Mouse (Mus musculus): ENCODE measurements around the gene Sbno2. TPM values are rescaled to one million over a fixed set of nuclear protein-coding genes. Genes with fewer than 3 reads are reported as not detected.

Sbno2 gene
- total RNA-seq, 2 experiments from 2014 or later, result 24.5 to 42.4 TPM

DNA sequence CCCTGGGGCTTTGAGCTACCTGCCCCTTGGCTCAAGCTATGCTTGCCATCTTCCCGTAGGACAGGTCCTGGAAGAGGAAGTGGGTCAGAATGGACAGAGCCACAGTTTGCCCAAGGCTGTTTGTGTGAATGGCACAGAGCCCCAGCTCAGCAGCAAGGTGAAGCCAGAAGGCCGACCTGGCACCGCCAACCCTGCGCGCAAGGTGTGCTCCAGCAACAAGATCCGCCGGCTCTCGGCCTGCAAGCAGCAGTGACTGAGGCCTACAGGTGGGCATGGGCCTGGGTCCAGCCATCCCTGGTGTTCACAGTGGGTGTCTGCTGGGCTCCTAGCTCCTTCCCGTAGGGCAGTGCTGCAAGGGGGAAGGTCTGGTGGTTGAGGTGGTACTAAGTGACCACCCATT, 24.5 kb upstream of the Sbno2 start:
- ATAC-seq (replicated peaks; ENCODE audit: poor library complexity, severe bottlenecking), result no peak

DNA sequence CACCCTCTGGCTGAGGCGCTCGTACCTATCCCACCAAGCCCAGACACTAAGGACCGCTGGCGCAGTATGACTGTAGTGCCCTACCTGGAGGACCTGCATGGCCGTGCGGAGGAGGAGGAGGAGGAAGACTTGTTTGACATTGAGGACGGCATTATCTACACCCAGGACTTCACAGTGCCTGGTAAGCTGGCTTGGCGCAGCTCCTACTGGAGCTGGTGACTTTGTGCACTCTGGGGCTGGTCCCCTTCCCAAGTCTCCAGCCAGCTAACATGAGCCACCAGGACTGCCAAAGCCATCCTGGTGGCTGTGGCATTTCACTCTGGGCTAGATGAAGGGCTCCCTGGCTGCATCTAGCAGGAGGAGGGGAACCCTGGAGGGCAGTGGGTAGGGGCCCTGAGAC, 22.5 kb upstream of the Sbno2 start:
- ATAC-seq (replicated peaks; ENCODE audit: poor library complexity, severe bottlenecking), result no peak

GRCm38 (mm10) chr10:80123932-80124562, 18.7 kb upstream of the Sbno2 start:
- ATAC-seq (replicated peaks; ENCODE audit: poor library complexity, severe bottlenecking), result no peak

DNA sequence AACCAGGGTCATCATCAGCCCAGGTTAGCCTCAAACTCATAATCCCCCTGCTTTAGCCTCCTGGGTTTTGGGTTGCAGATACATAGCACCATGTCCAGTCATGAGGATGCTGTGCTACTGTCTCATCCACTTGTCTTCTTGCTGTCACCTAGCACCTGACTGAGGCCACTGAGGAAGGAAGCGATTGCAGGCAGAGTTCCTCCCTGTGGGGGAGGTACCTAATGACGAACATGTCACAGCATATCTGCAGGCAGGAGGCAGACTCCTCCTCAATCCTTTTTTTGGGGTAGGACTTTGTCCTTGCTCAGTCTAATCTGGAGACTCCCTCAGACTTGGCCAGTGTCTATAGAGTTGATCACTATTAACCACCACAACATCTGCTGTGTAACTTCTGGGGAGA, 16.3 kb upstream of the Sbno2 start:
- ATAC-seq (replicated peaks; ENCODE audit: poor library complexity, severe bottlenecking), result peak; percentile 35

- no peak for ATAC-seq (replicated peaks; ENCODE audit: poor library complexity, severe bottlenecking)
Observed at GRCm38 (mm10) chr10:80120146-80120545, 14.8 kb upstream of the Sbno2 start.

DNA sequence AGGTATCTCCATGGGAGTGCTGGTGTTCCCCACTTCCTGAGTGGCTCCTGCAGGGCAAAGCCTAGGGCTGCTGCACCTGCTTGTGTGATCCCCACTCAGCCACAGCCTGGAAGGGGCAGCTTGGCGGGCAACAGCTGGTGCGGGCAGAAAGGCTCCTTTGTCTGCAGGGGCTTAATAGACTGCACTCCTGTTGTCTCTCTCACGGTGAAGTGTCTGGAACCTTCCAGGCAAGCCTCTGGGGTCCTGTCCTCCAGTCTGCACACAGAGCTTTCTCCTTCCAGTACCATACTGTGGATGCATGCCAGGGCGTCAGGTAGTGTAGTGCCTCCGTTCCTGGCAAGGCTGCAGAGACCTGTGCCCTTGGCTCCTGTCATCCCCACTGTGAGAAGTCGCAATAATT, 13.2 kb upstream of the Sbno2 start:
- no peak for ATAC-seq (replicated peaks; ENCODE audit: poor library complexity, severe bottlenecking)

- ATAC-seq (replicated peaks; ENCODE audit: poor library complexity, severe bottlenecking), result no peak
Observed at GRCm38 (mm10) chr10:80117736-80118135, 12.4 kb upstream of the Sbno2 start.

DNA sequence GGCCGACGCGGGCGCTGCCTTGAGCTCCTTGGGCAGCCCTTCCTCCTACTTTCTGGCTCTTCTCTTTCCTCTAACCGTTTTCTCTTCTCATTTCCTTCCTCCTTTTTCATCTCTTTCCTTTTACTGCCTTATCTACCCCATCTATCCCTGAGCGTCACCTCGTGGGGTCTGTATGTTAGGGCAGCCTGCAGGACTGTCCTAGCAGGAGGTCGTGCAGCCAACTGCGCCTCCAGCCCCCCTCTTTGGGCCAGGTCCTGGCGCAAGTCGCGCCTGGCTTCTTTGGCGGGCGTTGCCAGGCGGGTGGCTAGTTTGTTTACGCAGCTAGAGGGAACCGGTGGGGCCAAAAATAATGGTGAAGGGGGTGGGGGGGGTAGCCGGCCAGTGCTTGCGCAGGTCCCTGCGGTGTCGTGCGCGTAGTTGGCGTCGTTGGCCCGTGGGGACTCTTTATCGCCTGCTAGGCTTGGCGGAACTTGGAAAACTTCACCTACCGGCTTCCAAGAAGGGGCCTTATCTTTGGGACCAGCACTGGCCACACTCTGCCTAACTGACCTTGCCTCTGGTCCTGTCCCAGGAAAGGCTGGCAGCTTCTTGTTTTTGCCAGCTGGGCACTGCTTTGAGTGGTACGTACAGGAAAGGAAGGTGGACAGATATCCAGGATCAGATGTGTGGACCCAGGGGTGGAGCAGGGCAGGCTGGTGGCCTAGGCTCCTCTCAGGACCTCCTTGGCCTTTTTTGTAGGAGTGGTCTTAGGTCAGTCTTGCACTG, 11.7 kb upstream of the Sbno2 start:
- peak; percentile 15; the same call in 1 of the 2 replicates for ATAC-seq (replicated peaks; ENCODE audit: poor library complexity, severe bottlenecking)

DNA sequence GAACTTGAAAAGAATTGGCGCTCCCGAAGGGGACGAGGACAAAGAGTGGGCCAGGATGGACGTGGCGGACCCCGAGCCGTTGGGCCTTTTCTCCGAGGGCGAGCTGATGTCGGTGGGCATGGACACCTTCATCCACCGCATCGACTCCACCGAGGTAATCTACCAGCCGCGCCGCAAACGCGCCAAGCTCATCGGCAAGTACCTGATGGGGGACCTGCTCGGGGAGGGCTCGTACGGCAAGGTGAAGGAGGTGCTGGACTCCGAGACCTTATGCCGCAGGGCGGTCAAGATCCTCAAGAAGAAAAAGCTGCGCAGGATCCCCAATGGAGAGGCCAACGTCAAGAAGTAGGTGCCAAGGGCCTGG, 11.2 kb upstream of the Sbno2 start:
- no peak for ATAC-seq (replicated peaks; ENCODE audit: poor library complexity, severe bottlenecking)

DNA sequence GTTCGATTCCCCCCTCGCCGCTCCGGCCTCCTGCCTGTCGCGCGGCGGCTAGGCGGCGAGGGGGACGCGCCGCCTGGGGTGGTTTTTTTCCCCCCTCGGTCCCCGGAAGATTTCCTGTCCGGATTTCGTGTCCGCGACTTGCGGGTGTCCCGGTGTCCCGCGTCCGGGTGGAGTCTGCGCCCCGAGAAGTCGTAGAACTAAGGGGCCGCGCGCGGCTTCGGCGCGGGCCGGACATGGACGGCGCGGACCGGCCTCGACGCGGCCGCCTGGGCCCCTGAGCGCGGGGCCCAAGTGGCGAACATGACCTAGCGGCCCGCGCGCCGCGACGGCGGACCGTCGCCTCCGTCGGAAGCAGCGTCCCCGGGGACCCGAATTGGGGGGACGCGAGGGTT, 10.6 kb upstream of the Sbno2 start:
- no peak for ATAC-seq (replicated peaks; ENCODE audit: poor library complexity, severe bottlenecking)

DNA sequence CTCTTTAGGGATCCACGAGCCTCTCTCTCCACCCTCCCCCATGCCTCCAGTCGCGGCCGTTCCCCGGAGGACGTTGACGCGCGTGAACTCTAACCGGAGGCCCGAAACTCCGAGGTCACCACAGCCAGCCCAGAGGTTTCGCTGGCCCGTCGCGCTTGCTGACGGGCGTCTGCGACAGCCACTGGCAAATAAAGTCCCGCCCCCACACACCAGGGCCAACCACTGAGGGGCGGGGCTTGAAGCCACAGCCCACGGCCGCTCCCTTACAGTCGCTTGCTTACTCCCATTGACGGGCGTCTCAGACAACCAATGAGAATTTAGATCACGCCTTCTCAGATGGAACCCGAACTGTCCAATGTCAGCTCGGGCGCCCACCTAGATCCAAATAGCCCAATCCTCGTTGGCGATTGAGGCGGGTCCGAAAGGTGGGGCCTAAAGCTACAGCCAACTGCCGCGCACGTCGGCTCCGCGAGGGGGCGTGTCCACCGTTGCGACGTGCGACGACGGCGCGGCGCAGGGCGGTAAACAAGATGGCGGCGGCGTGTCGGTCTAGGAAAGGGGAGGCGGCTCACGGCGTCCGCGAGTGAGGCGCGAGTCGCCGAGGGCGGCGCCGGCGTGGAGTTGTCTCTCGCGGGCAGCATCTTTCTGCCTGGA, 10.0 kb upstream of the Sbno2 start, which contains the start of gene Stk11:
TSS of gene Stk11 (plus strand) at position 514 of the 654 bp plus-strand sequence.
- ATAC-seq (replicated peaks; ENCODE audit: poor library complexity, severe bottlenecking), result peak; percentile 83

DNA sequence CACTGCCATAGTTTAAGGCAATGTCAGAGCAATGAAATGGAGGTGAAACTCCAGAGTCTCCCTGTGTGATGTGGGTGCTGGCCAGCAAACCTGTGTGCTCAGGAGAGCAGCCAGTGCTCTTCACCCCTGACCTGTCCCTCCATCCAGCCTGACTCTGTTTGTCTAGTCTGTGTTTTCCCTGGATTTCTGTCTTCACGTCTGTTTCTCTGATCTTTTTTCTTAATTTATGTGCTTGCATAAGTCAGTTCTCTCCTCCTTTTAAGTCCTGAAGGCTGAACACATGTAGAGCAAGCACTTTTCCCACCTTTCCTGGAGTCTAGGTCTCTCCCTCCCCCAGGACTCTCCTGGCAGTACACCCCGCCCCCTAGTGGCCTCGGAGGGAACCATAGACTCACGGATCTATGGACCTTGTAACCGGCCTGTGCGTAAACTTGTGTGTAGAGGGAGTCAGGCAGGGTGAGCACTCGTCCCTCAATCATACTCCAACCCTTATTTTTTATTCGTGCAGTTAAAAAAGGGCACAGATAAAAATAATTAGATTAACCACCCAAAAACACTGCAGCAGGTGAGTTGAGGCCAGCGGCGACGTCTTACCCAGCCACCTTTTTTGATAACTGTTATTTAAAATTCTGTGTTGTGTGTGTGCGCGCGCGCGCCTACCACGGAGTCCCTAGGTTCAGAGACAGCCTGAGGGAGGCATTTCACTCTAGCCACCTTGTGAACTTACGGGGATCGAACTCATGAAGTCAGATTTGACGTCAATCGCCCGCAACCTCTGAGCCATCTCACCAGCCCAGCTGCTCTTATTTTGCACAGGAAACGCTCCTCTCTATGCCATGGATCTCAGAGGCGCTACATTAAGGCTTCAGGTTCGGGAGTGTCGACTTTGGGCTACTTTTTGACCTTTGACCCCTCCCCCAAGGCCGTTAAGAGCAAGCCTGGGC, 9.2 kb upstream of the Sbno2 start:
- ATAC-seq (replicated peaks; ENCODE audit: poor library complexity, severe bottlenecking), result peak; percentile 51

DNA sequence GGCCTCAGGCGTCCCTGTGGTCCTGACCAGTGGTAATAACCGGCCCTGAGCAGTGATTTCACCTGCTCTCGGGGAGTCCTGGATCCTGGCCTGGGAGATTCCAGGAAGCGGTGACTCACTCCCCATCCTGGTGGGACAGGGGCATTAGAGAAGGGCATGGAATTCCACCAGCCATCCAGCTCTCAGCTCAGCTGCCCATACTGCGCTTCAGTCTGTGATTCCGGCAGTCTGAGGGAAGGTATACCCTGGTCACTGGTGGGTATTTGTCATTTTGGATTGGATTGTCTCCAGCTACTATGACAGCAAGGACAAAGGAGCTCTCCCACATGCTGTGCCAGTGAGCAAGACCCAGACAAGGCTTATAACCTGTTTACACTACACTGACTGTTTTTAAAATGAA, 2.3 kb upstream of the Sbno2 start:
- ATAC-seq (replicated peaks; ENCODE audit: poor library complexity, severe bottlenecking), result no peak

DNA sequence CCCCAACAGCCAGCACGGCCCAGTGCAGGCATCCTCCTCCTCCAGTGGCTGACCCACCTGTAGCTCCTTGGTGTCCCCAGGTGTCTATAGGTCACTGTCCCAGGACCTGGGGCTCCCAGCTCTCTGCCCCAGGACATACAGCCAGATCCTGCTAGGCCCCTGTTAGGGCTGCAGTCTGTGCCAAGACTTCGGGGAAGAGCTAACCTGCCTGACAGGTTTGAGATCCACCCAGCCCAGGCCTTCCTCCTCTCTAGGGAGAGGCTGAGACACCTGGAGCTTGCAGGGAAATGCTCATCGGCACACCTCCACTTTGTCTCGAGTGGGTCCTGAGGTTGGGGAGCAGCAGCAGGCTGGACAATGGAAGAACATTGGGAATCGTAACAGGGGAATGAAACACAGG, 555 bp upstream of the Sbno2 start:
- ATAC-seq (replicated peaks; ENCODE audit: poor library complexity, severe bottlenecking), result no peak

- no peak for ATAC-seq (replicated peaks; ENCODE audit: poor library complexity, severe bottlenecking)
Observed at GRCm38 (mm10) chr10:80104181-80104580, 1.2 kb downstream of the Sbno2 start.

GRCm38 (mm10) chr10:80103032-80103431, 2.3 kb downstream of the Sbno2 start:
- no peak for ATAC-seq (replicated peaks; ENCODE audit: poor library complexity, severe bottlenecking)

DNA sequence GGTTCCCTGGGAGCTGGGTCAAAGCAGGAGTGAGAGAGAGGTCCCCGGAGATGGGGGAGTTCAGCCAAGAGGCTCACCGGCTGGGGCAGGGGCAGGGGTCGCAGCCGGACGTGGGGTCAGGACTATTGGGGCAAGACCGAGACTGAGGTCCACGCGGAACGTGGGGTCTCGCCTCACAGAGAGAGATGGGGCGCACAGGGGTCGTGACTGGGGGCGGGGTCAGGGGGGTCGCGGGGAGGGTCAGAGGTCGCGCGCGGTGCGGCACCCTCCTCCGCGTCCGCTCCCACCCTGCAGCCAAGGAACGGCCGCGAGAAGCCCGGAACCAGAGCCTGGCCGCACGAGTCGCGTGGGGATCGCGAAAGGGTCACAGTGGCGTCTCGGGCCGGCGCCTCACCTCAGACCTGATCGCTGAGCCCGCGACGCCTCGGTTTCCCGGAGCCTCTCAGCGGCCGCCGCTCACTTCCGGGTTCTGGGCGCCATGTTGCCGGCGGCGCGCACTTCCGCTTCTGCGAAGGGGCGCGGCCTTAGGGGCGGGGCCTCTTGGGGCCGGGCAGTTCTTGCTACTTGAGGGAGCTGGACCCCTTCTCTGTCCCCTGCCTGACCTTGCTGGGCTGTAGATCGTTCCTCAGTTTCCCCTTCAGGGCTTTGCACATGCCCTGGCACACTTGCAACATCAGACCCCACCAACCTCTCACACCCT, 3.0 kb downstream of the Sbno2 start:
- peak; percentile 67 for ATAC-seq (replicated peaks; ENCODE audit: poor library complexity, severe bottlenecking)

- no peak for ATAC-seq (replicated peaks; ENCODE audit: poor library complexity, severe bottlenecking)
Observed at GRCm38 (mm10) chr10:80100982-80101381, 4.4 kb downstream of the Sbno2 start.

GRCm38 (mm10) chr10:80098630-80099029, 6.7 kb downstream of the Sbno2 start:
- peak; percentile 75 for ATAC-seq (replicated peaks; ENCODE audit: poor library complexity, severe bottlenecking)

DNA sequence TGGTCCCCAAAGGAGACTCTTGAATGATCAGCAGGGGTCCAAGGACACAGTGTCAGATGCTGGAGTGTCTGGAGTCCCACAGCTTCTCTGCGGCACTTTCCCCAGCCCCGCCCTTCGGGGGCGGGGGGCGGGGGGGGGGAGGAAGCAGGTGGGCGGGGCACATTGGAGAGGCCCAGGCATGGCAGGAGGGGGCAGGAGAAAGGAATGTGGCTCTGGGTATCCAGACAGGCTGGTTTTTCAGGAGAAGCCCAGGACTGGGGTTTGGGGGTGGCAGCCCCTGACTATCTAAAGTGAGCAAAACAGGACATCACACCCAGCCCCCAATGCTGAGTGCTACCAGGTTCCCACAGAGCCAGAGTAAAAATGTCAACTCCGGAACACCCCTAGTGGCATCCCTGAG, 8.1 kb downstream of the Sbno2 start:
- ATAC-seq (replicated peaks; ENCODE audit: poor library complexity, severe bottlenecking), result no peak
